Mouse (Mus musculus) liver, postnatal 0 days (tissue): ENCODE results near the gene Nat9. TPM values are rescaled to one million over a fixed set of nuclear protein-coding genes. Genes with fewer than 3 reads are reported as not detected.

Source experiments
- ATAC-seq: fragments of 200-750 bp; cut with Nextera tagmentation; 2 replicates; pipeline ENCODE4 v1.8.0; 2017; ENCODE audit warnings: mild to moderate bottlenecking, moderate library complexity
- DNase-seq: peaks from one replicate; pipeline ENCODE4 v3.0.0-alpha.2; 2016
- H3K27ac ChIP-seq: fragments of 300-500 bp; sonication (generic); 2 replicates; pipeline ENCODE4 v1.5.1; 2014; ENCODE audit warnings: antibody characterized with exemption, moderate library complexity, mild to moderate bottlenecking, low read depth
- H3K27me3 ChIP-seq: fragments of 300-500 bp; sonication (generic); 2 replicates; pipeline ENCODE4 v1.6.1; 2014; ENCODE audit warnings: low read length, control low read depth, mixed read lengths; ENCODE audit not compliant: insufficient read depth
- H3K36me3 ChIP-seq: fragments of 300-500 bp; sonication (generic); replicated peaks from 2 replicates; pipeline ENCODE4 v1.6.1; 2014; ENCODE audit warnings: mild to moderate bottlenecking, control low read depth, low read length, moderate library complexity, mixed read lengths; ENCODE audit not compliant: insufficient read depth
- H3K4me1 ChIP-seq: fragments of 300-500 bp; sonication (generic); 2 replicates; pipeline ENCODE4 v1.6.1; 2014; ENCODE audit warnings: antibody characterized with exemption, mild to moderate bottlenecking, control low read depth; ENCODE audit not compliant: insufficient read depth
- H3K4me2 ChIP-seq: fragments of 300-500 bp; sonication (generic); 2 replicates; pipeline ENCODE4 v1.6.1; 2014; ENCODE audit warnings: low read depth, mild to moderate bottlenecking, low read length, moderate library complexity, mixed read lengths
- H3K4me3 ChIP-seq: fragments of 300-500 bp; sonication (generic); 2 replicates; pipeline ENCODE4 v1.5.1; 2014; ENCODE audit warnings: low read depth, low read length
- H3K9ac ChIP-seq: fragments of 300-500 bp; sonication (generic); replicated peaks from 2 replicates; pipeline ENCODE4 v1.6.1; 2014; ENCODE audit warnings: mild to moderate bottlenecking, moderate library complexity
- H3K9me3 ChIP-seq: fragments of 300-500 bp; sonication (generic); 2 replicates; pipeline ENCODE4 v1.6.1; 2016; ENCODE audit warnings: mild to moderate bottlenecking, control low read depth, low read length, mixed read lengths
- CTCF ChIP-seq: sonication (generic); IDR thresholded peaks from 2 replicates; pipeline ENCODE4 v1.5.1; 2016; ENCODE audit warnings: antibody characterized with exemption, low read depth
- EP300 ChIP-seq: IDR thresholded peaks from 2 replicates; pipeline ENCODE4 v1.6.1; 2016; ENCODE audit warnings: antibody characterized with exemption, low read depth, mild to moderate bottlenecking
- WGBS: fragments of 180-500 bp; shearing (Covaris S2); extraction: QIAGEN DNeasy Blood & Tissue Kit; methylation state at CpG from one replicate; pipeline ENCODE4 v1.1.7; 2014; ENCODE audit not compliant: insufficient replicate concordance; 5-methylcytosine and 5-hydroxymethylcytosine counted together
- polyA plus RNA-seq: library from polyadenylated mRNA; unstranded; fragments of >200 nt; fragmentation: Nextera tagmentation; extraction: Ambion mirVana; gene quantifications from 2 replicates; pipeline ENCODE4 v1.2.1, GENCODE M21; 2015

The Nat9 gene
- polyA plus RNA-seq, 1 experiment from 2014 or later, result 16.7 TPM

GRCm38 (mm10) chr11:115187224-115187639 is 427 bp downstream of the Nat9 start, which contains the start of gene Tmem104:
TSS of gene Tmem104 (plus strand) at chr11:115187487.
- under 1% methylated on average over 39 of the region's 39 CpGs for WGBS
- TF ChIP-seq EP300 (no peak), CTCF (peak; percentile 39)
- H3K4me2 ChIP-seq, result peak within 1 kb of the TSS; percentile 97
- H3K9ac ChIP-seq, result peak within 1 kb of the TSS; percentile 84
- H3K27me3 ChIP-seq, result no peaks in the 10 kb centered on the region
- DNase-seq (peak; percentile 99), ATAC-seq (peak; percentile 89)
- H3K27ac ChIP-seq, result peak within 1 kb of the TSS; percentile 88
- no peaks in the 10 kb centered on the region for H3K9me3 ChIP-seq
- H3K4me1 ChIP-seq, result peaks cover 21% of the 10 kb centered on the region
- H3K4me3 ChIP-seq, result peak within 1 kb of the TSS; percentile 78
- peaks cover 4% of the 10 kb centered on the region; the same call in 1 of the 2 replicates for H3K36me3 ChIP-seq

GRCm38 (mm10) chr11:115184973-115185372 is 2.7 kb downstream of the Nat9 start:
- no peak overlapping the region for H3K27ac ChIP-seq
- H3K27me3 ChIP-seq, result no peaks in the 10 kb centered on the region
- WGBS, result 36% methylated on average over 4 of the region's 4 CpGs
- no peak overlapping the region for H3K9ac ChIP-seq
- peaks cover 16% of the 10 kb centered on the region for H3K36me3 ChIP-seq
- DNase-seq (no peak), ATAC-seq (no peak)
- TF ChIP-seq EP300, result no peak
- TF ChIP-seq CTCF, result no peak
- H3K4me2 ChIP-seq, result no peak overlapping the region
- peaks cover 19% of the 10 kb centered on the region for H3K4me1 ChIP-seq
- no peak overlapping the region for H3K4me3 ChIP-seq
- H3K9me3 ChIP-seq, result no peaks in the 10 kb centered on the region

- no peak overlapping the region for H3K4me3 ChIP-seq
- no peak for ATAC-seq
- DNase-seq, result peak; percentile 91
- no peak overlapping the region for H3K4me2 ChIP-seq
- no peak overlapping the region for H3K27ac ChIP-seq
- TF ChIP-seq EP300 (no peak), CTCF (peak; percentile 97)
- peaks cover 18% of the 10 kb centered on the region for H3K4me1 ChIP-seq
- H3K9ac ChIP-seq, result 0 out of 2 replicates have a peak overlapping the region, but pooled peaks have one; percentile 16
- WGBS, result 20% methylated on average over 12 of the region's 12 CpGs
- H3K36me3 ChIP-seq, result peaks cover 33% of the 10 kb centered on the region
- H3K27me3 ChIP-seq, result no peaks in the 10 kb centered on the region
- no peaks in the 10 kb centered on the region for H3K9me3 ChIP-seq
These were observed 5.6 kb downstream of the Nat9 start for GRCm38 (mm10) chr11:115181913-115182638.

GRCm38 (mm10) chr11:115179881-115180280 is 7.8 kb downstream of the Nat9 start:
- no peak for DNase-seq
- no peak for TF ChIP-seq CTCF
- TF ChIP-seq EP300, result no peak
- WGBS, result 81% methylated on average over 6 of the region's 6 CpGs
- Histone ChIP-seq H3K9me3 (no peaks in the 10 kb centered on the region), H3K4me3 (no peak overlapping the region), H3K36me3 (peaks cover 40% of the 10 kb centered on the region), H3K27me3 (no peaks in the 10 kb centered on the region), H3K9ac (no peak overlapping the region), H3K4me1 (peaks cover 22% of the 10 kb centered on the region), H3K27ac (no peak overlapping the region), H3K4me2 (no peak overlapping the region)
- no peak for ATAC-seq

- Histone ChIP-seq H3K4me1 (peaks cover 26% of the 10 kb centered on the region), H3K27ac (peak overlapping the region; percentile 34; the same call in 1 of the 2 replicates)
- no peak for TF ChIP-seq CTCF
- TF ChIP-seq EP300, result no peak
These were observed 8.5 kb downstream of the Nat9 start for GRCm38 (mm10) chr11:115179191-115179590.

GRCm38 (mm10) chr11:115178766-115179165 is 8.9 kb downstream of the Nat9 start:
- peaks cover 30% of the 10 kb centered on the region for H3K4me1 ChIP-seq
- no peaks in the 10 kb centered on the region for H3K9me3 ChIP-seq
- no peak overlapping the region for H3K4me2 ChIP-seq
- H3K27me3 ChIP-seq, result no peaks in the 10 kb centered on the region
- H3K36me3 ChIP-seq, result peaks cover 40% of the 10 kb centered on the region
- TF ChIP-seq CTCF, result no peak
- TF ChIP-seq EP300, result no peak
- WGBS, result 57% methylated on average over 2 of the region's 2 CpGs
- ATAC-seq (no peak), DNase-seq (no peak)
- H3K9ac ChIP-seq, result no peak overlapping the region
- no peak overlapping the region for H3K4me3 ChIP-seq
- H3K27ac ChIP-seq, result peak overlapping the region; percentile 75

More at GRCm38 (mm10) chr11:115179191-115179590, 8.5 kb downstream of the Nat9 start:
- Histone ChIP-seq H3K9me3 (no peaks in the 10 kb centered on the region), H3K27me3 (no peaks in the 10 kb centered on the region), H3K4me3 (no peak overlapping the region), H3K9ac (no peak overlapping the region), H3K4me2 (no peak overlapping the region), H3K36me3 (peaks cover 40% of the 10 kb centered on the region)
- ATAC-seq (no peak), DNase-seq (no peak)
- 69% methylated on average over 6 of the region's 6 CpGs for WGBS
